Mouse (Mus musculus): Measurements from ENCODE around the gene Ap3d1. TPM values are rescaled to one million over a fixed set of nuclear protein-coding genes. Genes with fewer than 3 reads are reported as not detected.
A peak's percentile ranks its signal among the peaks of the same experiment; 100 is the strongest.

Ap3d1 gene
- total RNA-seq, 1 experiment from 2014 or later, result 65.5 TPM

DNA sequence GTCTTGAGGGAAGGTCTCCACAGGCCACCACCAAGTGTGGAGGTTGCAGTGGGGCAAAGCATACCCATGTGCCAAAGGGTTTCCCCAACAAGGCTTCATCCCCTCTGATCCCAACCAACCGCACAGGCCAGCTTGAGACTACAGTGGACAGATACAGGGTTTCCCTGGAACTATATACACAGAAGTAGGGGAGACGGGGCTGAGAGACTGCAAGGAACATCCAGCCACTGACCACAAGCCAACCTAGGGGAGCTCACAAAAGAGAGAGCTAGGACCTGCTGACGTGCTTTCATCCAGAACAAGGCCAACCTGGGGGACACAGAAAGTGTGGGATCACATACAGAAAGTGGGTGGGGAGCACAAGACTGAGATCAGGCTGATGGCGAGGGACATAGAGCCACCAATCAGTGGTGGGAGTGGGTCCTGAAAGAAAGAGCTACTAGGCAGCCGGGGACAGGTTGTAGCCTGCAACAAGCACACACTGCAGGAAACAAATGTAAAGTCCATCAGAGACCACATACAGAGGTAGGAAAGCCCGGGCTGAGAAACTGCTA is 67.1 kb downstream of the Ap3d1 start:
- ATAC-seq (replicated peaks; ENCODE audit: insufficient number of reproducible peaks, low FRiP score, low TSS enrichment, poor library complexity, severe bottlenecking), result no peak

DNA sequence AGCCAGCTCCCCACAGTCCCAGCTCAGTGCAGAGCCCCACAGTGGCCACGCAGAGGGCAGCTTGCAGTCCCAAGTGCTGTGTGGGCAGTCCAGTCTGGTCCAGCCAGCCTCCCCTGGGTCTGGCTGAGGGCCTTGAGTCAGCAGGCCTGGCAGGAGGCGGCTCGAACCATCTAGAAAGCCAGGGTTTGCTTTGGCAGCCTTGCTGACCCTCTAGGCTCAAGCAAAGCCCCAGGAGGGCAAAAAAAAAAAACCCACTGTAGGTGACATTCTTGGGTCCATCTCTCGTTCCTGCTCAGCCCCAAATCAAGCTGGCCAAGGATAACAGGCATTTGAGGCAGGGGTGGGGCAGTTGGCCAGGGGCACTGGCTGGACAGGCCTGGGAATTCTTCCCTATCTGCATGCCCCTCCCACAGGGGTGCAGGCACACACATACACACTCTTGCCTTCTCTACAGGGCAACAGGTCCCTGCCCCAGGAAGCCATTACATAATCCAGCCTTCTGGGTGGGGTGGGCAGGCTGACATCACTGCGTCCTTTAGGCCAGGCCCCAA is 67.8 kb downstream of the Ap3d1 start:
- ATAC-seq (replicated peaks; ENCODE audit: insufficient number of reproducible peaks, low FRiP score, low TSS enrichment, poor library complexity, severe bottlenecking), result no peak

DNA sequence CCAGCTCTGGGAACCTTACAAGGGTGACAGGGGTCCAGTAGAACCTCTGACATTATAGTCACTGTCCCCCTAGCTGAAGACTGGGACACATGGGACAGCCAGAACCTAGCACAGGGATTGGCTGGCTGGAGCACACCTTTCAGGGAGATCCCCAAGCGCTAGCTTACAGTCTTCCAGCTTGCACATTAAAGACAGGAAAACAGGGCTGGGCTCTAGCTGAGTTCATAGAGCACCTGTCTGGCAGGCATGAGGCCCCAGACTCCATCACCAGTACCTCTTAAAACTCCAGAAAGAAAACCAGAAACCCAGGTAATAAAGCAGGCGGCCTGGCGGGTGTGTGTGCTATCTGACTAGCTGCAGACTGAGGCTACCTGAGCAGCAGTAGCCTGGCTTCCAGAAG is 68.4 kb downstream of the Ap3d1 start:
- ATAC-seq (replicated peaks; ENCODE audit: insufficient number of reproducible peaks, low FRiP score, low TSS enrichment, poor library complexity, severe bottlenecking), result no peak

DNA sequence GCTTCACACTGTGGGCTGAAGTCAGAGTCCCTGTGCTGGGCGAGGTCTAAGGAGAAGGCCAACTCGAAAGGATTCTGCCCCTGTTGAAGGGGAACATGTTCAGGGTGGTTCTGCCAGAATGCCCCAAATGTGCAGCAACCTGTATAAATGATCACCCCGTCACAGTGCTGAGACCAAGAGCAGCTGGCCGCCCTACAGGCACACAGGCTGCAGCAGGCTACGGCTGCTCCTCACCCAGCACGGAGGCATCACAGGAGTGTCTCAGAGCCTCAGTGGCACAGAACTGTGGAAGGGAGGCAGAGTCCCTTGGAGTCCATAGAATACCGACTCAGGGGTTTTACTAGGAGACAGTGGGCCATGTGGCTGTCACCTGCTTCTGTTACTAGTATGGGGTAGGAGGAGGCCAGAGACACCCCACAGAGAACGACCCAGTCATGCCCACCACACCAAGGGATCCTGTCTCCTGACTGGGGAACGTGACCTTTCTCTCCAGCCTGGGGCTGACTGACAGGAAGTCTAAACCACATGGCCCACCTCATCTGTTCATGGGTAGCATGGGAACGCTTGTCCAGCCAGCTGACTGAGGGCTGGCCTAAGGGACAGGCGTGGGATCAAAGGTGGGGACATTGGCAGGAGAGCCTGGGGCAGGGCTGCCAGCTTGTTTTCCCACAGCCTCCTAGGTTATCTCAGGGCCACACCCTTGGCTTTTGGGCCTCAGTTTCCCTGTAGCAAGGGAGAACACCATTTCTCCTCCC is 70.0 kb downstream of the Ap3d1 start:
- no peak for ATAC-seq (replicated peaks; ENCODE audit: insufficient number of reproducible peaks, low FRiP score, low TSS enrichment, poor library complexity, severe bottlenecking)

DNA sequence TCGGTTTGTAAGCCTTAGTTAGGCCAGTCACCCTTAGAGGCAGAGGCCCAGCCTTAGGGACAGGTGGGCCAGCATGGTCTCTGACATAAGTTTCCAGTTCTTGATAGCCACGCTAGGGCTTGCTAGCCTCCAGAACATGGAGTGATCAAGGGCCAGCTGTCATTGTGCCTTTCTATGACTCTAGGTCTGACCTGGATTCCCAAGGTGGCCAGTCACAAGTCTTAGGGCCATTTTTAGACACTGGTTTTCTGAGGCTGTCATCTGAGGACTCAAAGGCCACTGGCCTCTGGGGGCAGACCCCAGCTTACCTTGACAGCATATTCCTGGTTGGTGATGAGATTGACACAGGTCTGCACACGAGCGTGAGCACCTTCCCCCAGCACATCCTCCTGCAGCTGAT is 70.8 kb downstream of the Ap3d1 start:
- ATAC-seq (replicated peaks; ENCODE audit: insufficient number of reproducible peaks, low FRiP score, low TSS enrichment, poor library complexity, severe bottlenecking), result no peak

DNA sequence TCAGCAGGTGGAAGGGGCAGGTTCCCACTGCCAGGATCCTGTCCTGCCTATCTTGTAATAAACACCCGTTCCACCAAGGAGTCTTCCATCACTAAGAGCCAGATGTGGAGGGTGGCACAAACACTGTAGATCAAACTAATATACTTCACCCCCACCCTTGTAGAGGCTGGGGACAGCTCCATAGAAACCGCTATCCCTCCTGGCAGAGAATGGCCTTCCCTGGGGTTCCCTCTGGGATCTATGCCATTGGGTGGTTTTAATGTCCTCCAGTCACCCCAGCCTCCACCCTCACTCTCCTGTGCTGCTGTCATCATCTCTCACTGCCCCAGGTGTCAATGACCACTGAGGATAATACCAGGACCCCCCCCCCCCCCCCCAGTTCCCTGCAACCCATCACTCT is 71.5 kb downstream of the Ap3d1 start:
- ATAC-seq (replicated peaks; ENCODE audit: insufficient number of reproducible peaks, low FRiP score, low TSS enrichment, poor library complexity, severe bottlenecking), result no peak

DNA sequence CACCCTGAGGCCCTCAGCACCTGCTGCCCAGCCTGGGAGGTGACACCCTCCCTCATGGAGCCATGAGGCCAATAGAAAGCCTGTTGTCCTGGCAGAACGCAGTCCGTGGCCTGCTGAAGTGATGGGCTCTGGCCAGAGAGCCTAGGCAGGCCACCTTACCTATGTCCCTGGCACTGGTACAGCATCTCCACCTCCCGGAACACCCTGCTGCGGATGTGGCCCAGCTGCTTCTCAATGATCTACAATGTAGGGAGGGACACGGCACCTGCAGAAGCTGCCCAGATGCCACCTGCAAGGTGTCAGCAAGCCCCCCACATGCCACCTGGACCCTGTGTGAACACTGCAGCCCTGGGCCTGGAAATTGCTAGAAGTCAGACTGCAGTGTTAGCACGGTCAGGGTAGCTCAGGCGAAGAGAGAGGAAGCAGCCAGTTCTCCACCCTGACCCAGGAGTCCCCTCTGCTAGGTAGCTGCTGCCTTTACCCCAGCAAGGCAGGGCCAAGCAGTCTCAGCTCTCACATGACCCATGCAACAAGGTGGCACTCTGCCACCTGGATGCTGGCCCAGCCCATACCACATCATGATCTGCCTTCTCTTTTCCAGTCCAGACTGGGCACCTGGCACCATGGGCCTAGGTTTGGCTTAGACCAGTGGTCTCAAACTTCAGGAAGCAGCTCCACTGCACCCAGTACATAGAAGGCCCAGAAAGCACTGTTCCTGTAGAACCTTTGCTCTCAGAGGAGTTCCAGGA is 72.2 kb downstream of the Ap3d1 start:
- no peak for ATAC-seq (replicated peaks; ENCODE audit: insufficient number of reproducible peaks, low FRiP score, low TSS enrichment, poor library complexity, severe bottlenecking)

DNA sequence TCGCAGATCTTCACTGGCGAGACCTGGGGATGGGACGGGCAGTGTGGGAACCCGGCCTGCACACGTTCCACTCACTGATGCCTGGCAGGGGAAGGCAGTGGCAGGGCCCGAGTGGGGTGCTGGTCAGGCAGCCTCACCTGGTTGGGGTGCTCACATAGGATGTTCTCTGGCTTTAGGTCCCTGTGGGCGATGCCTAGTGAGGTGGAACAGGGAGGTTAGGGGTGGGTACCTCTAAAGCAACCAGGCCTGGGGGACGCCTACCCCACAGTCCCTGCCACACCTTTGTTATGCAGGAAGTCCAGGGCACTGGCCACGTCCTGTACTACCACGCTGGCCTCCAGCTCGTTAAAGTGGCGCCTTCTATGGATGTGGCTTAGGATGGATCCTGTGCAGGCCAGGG is 73.0 kb downstream of the Ap3d1 start:
- no peak for ATAC-seq (replicated peaks; ENCODE audit: insufficient number of reproducible peaks, low FRiP score, low TSS enrichment, poor library complexity, severe bottlenecking)

DNA sequence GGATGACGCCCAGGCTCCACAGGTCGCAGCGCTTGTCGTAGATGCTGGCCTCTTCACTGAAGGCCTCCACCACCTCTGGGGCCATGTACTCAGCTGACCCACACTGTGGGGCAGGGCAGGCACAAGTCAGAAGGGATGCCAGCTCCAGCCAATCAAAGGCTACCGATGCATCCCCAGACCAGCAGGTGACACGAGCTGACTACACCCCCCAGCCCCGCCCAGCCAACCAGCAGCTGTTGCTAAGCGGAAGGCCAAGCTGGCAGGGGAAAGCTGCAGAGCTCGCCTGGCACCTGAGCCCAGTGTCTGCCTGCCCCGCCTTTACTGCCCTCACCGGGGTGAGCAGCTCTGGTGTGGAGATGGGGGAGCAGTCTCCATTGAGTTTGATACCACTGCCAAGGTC is 73.5 kb downstream of the Ap3d1 start:
- ATAC-seq (replicated peaks; ENCODE audit: insufficient number of reproducible peaks, low FRiP score, low TSS enrichment, poor library complexity, severe bottlenecking), result no peak

DNA sequence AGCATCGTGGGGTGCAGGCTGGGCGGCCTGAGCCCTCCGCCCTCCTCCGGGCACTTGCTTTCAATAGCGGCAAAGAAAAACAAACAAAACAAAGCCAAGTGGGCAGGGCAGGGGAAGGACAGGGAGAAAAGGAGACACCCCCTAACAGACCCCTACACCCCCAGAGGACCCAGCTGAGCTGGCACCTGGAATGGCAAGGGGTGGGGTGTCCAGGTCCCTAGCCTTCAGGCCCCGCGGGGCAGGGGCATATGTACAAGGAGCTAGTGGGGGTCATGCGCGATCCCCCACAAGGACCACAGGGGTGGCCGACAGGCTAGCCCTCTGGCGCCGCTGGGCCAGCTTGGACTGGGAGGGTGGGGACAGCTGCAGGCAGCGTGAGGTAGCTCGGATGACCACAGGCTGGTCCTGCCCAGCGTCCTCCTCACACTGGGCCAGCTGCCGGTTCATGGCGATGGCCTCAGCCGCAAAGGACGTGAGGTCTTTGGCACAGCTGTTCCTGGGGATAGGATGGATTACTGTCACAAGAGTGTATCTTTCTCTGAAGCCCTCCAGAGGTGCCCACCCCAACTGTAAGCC is 75.1 kb downstream of the Ap3d1 start:
- ATAC-seq (replicated peaks; ENCODE audit: insufficient number of reproducible peaks, low FRiP score, low TSS enrichment, poor library complexity, severe bottlenecking), result no peak

DNA sequence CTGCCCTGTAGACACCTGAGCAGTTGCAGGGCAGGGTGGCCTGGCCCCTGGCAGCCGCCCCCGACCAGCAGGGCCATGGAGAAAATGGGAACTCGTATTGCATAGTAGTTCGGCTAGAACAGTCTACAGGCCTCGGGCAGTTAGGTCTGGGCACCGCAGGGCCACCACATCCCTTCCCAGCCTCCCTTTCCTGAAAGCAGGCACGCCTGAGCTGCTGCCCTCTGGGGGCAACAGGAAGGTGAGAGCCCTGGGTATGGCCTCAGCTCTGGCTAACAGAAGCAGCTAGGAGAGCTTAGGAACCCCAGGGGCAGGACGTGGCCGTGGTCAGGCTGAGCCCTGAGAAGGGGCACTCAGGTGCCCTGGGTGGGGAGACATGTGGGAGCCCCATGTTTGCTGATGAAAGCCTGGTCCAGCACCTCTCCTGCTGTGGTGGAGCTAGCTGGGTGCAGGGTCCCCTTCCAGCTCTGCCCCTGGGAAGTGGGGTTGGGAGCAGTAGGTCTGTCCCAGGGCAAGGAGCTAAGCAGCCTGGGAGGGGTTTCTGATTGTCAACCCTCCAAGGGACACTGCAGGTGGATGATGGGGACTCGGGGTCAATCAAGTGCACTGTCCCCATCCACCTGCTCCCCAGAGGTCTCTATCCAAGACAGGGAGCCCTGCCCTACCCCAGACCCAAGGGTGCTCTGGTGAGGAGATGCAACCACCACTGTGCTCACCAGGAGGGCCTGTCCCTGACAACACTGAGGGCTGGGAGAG is 75.9 kb downstream of the Ap3d1 start:
- no peak for ATAC-seq (replicated peaks; ENCODE audit: insufficient number of reproducible peaks, low FRiP score, low TSS enrichment, poor library complexity, severe bottlenecking)

DNA sequence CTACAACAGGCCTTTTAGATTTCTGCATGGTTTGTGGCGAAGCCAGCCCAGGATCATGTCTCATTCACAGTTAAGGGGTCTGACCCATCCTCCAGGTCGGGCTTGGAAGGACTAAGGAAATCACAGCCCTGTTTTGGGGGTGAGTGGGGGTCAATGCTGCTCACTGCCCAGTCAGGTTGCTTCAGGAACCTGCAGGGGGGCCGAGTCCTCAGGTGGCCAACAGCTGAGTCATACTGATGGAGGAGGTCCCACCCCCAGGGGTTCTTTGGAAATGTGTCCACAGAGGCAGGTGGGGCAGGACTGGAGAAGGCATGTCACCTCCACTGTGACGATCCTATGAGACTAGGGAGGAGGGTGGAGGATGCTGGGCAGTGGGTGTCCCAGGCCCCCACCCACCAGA is 76.6 kb downstream of the Ap3d1 start:
- ATAC-seq (replicated peaks; ENCODE audit: insufficient number of reproducible peaks, low FRiP score, low TSS enrichment, poor library complexity, severe bottlenecking), result no peak

DNA sequence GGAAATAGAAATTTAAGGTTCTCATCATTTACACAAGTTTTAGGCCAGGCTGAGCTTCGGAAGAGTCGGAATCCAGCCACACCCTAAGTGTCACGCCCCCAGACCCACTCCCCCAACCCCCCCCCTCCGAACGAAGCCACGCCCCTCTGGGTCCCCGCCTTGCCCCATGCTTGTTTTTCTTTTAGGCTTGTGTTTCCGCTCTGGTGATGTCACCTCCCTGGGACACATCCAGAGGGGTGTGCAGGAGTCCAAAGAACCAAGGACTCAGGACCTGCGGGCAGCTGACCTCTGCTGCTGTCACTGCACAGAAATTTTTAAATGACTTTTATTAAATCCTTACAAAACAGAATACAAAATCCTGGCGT is 77.1 kb downstream of the Ap3d1 start:
- ATAC-seq (replicated peaks; ENCODE audit: insufficient number of reproducible peaks, low FRiP score, low TSS enrichment, poor library complexity, severe bottlenecking), result no peak

DNA sequence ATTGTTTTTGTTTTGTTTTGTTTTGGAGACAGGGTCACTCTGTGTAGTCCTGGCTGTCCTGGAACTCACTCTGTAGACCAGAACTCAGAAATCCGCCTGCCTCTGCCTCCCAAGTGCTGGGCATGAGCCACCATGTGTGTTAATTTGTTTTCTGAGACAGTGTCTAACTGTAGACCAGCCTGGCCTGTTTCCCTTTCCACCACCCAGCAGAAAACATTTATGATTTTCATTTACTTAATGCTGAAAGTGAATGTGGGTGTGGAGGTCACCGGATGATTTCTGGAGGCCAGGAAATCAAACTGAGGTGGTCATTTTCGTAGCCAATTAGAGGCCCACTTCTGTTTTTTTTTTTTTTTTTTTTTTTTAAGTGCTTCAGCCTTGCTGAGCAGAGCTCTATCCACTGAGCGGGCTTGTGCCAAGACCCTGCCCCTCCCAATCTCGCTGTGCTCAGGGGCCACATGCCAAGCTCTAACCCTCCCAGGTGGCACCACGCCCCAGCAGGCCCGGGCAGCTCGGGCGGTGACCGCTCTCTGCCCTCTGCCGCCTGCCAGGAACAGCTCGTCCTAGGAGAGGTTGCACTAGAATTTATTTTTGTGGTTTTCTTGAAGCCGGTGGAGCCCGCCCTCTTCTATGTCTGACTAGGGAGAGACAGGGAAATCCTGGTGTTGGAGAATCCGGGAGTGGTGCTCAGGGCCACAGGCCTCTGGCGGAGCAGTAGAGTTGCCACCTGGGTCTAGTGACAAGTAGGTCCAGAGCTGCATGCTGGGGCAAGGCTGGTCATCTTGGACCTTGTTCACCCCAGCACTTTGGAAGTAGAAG is 77.7 kb downstream of the Ap3d1 start:
- ATAC-seq (replicated peaks; ENCODE audit: insufficient number of reproducible peaks, low FRiP score, low TSS enrichment, poor library complexity, severe bottlenecking), result 0 out of 2 replicates have a peak, but pooled peaks have one; percentile 1

DNA sequence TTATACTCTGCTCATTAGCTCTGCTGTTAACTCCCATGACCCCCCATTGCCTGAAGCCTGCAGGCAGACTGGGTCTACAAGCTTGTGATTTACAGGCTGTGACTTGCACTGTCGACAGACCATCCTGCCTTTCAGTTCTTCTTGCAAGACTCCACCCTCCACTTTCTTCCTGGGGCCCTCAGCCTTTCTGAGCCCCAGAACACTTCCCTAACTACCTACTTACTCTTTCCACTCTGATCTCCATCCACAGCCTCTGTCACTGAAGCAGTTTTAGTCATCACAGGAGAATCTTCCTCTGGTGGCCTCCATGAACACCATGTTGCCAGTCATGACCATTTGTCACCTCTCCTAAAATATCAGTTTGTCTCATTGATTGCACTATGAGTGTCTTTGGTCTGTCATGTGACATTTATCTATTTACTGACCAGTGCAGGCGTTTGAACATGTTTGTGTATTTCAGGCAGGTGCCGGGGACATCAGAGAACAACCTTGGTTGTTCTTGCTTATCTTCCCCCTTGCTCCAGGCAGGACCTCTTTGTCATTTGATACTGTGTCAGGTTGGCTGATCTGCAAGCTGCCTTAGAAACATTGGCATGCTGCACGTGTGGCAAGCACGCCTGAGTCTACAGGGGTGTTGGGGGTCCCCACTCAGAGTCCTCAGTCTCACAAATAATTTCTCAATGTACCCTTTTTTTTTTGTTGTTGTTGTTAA is 78.4 kb downstream of the Ap3d1 start:
- ATAC-seq (replicated peaks; ENCODE audit: insufficient number of reproducible peaks, low FRiP score, low TSS enrichment, poor library complexity, severe bottlenecking), result peak; percentile 23; the same call in 1 of the 2 replicates

DNA sequence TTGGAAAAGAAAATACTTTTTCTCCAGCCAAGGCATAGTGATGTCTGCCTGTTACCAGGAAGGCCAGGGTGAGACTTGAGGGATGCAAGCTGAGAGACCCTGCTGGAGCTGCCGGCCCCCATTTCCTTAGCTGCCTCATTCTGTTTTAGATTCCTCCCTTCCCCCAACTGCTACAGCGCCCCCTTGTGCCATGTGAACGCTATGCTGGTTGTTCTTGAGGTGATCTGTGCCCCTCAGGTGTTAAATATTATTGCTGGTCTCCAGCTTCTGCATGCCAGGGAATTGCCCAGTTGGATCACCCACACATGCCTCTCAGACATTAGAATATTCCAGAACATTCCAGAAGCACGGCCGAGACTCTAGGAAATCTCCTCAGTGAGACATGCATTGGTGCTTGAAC is 80.9 kb downstream of the Ap3d1 start:
- no peak for ATAC-seq (replicated peaks; ENCODE audit: insufficient number of reproducible peaks, low FRiP score, low TSS enrichment, poor library complexity, severe bottlenecking)

DNA sequence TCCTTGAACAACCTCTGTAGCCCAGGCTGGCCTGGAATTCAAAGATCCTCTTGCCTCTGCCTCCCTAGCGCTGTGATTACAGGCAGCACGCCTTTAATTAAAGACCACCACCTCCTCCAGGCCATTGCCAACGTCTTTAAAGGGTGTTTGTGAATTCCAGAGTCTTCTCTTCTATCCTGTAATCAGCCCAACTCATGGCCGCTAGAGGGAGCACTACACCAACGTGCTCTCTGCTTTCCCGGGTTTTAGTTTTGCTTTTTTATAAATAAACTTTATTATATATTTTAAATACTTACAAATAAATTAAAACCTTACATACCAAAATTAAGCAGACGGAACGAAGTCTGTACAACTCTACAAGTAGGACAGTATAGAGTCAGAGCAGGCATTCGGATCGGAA is 82.9 kb downstream of the Ap3d1 start:
- ATAC-seq (replicated peaks; ENCODE audit: insufficient number of reproducible peaks, low FRiP score, low TSS enrichment, poor library complexity, severe bottlenecking), result no peak

DNA sequence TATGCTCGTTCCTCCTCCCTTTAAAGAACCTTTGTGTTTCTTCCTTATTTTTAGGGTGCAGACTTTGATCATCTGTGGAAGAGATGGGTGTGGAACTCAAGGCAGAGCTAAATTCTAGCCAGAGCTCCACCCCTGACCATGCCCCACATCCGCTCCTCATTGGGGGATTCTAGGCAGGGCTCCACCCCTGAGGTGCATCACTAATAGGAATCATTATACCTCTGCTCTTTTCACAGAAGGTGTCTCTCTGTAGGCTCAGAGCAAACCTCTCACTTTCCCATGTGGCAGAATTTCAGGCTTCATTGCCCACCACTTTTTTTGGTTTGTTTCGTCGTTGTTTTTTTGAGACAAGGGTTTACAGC is 83.2 kb downstream of the Ap3d1 start:
- ATAC-seq (replicated peaks; ENCODE audit: insufficient number of reproducible peaks, low FRiP score, low TSS enrichment, poor library complexity, severe bottlenecking), result peak; percentile 42

All from monocyte, adult 5-6 weeks (primary cell).